Mouse (Mus musculus) left cerebral cortex, adult 2 months (tissue): Measurements from ENCODE around the gene Fli1. TPM values are rescaled to one million over a fixed set of nuclear protein-coding genes. Genes with fewer than 3 reads are reported as not detected.

Experiments
- DNase-seq, 2 experiments: peaks; one replicate each; pipeline ENCODE4 v3.0.0; 2021 to 2022; ENCODE audit warnings: low spot score in 2 of 2, mixed read lengths in 1 of 2; ENCODE audit errors: extremely low spot score in 1 of 2
- H3K27ac ChIP-seq: fragments of 200-600 bp; 2 replicates; pipeline ENCODE4 v1.8.1; 2022
- H3K4me3 ChIP-seq: fragments of 200-600 bp; 2 replicates; pipeline ENCODE4 v1.8.1; 2022
- CTCF ChIP-seq: fragments of 200-600 bp; IDR thresholded peaks from 2 replicates; pipeline ENCODE4 v1.8.1; 2022; ENCODE audit warnings: antibody characterized with exemption, mild to moderate bottlenecking, moderate library complexity
- intact Hi-C: fragments of 180-260 bp; cut with DNase I; formaldehyde crosslinking; loops from one replicate; pipeline ENCODE4 v1.15.1; 2025
- total RNA-seq, 2 experiments: library from RNA; stranded (reverse); gene quantifications; 2 replicates each; pipeline ENCODE4 v1.2.3; 2021

Gene Fli1
- total RNA-seq, 2 experiments from 2014 or later: 3.5 to 5.9 TPM

DNA sequence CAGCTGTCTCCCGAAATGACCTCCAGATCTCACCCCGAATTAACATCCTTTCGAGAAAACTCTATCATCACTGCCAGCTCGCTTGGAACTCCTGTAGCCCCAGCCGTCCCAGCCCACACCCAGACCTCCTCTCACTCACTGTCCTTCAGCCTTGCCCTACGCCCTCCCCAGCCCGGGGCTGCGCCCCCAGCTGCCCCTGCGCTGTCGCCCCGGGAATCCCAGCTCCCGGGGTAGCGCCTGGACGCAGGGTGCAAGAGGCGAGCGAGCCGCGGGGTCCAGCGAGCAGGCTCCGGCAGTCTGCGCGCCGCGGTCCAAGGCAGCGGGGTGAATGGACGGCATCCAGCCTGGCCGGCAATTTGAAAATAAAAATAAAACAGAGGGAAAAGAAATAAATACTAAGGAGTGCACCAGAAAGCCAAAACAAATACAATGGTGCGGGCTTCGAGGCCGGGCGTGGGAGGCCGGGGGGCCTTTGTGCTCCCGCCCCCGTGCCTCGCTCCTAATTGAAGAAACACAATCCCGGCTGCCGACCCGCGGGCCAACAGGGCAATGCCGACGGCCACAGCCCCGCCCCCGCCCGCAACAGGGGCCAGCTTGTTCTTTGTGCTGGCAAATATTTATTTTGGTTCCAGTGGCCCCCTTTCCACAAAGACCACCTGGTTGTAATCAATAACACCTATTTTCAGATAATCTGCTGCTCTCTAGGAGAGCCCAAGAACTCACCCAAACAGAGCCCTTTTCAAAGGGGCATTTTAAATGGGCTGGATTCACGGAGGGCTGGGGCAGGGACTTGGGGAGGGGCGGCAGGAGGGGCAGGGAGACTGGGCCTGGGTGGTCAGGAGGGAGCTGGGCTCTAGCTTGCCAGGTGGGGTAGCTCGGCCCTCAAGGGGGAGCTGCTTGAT, 133.3 kb downstream of the Fli1 start:
- TF ChIP-seq CTCF: no peak
- no peak for DNase-seq
- intact Hi-C loops: loop anchor here (5.0 to 10.0 kb wide), 2 partner anchors 48 to 535 kb away; no protein-coding TSS in a partner anchor
- Histone ChIP-seq H3K27ac (no peak overlapping the region), H3K4me3 (peak overlapping the region; percentile 41)

DNA sequence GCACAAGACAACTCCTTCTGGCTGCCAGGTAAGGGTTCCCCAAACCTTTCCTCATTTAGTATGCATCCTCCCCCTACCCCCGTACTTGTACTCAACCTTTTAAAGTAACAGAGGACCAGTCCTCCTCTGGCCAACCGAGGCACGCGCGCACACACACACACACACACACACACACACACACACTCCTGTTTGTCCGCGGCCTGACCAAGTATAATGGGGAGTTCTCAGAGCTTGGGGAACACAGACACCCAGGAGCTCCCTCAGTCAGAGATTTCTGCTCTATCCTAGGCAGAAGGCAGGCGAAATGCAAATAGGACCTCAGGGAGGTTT, 134.0 kb downstream of the Fli1 start:
- Histone ChIP-seq H3K27ac (no peak overlapping the region), H3K4me3 (peak overlapping the region; percentile 41)
- TF ChIP-seq CTCF: no peak
- intact Hi-C loops: loop anchor here (5.0 to 10.0 kb wide), 2 partner anchors 49 to 536 kb away; no protein-coding TSS in a partner anchor
- no peak for DNase-seq

DNA sequence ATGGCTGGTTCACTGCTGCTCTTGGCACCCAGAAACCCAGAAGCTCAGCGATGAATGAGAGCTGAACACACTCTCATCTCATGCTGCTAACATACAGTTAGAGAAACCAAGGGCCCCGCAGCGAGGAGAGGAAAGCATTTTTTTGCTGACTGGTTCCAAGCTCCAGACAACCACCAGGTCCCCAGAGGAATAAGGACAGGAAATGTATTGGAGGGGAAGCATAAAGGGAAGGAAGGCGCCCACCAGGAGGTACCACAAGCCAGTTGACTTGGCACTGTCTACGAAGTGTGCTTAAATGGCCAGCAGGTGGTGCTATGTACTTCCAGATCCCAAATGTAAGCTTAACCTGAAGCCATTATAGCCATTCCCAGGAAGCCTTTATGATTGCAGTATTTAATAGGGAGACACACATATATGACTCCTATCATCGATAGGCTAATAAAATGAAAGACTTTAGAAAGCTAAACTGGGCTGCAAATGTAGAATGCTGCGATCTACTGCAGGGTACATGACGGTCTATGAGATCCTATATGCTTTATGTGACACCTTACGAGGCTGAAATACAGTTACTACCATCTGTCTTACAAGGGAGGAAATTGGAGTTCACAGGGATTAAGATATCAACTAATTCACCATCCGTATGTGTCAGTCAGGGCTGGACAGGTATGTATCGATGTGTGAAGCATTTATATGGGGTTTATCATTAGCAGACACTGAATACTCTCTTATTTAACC, 137.3 kb downstream of the Fli1 start:
- intact Hi-C loops: loop anchor here (1.0 to 10.0 kb wide), 7 partner anchors 52 to 841 kb away; no protein-coding TSS in a partner anchor
- peak; percentile 89 for TF ChIP-seq CTCF
- no peak overlapping the region for H3K27ac ChIP-seq
- no peak overlapping the region for H3K4me3 ChIP-seq
- peak; percentile 51 to 67 for DNase-seq

DNA sequence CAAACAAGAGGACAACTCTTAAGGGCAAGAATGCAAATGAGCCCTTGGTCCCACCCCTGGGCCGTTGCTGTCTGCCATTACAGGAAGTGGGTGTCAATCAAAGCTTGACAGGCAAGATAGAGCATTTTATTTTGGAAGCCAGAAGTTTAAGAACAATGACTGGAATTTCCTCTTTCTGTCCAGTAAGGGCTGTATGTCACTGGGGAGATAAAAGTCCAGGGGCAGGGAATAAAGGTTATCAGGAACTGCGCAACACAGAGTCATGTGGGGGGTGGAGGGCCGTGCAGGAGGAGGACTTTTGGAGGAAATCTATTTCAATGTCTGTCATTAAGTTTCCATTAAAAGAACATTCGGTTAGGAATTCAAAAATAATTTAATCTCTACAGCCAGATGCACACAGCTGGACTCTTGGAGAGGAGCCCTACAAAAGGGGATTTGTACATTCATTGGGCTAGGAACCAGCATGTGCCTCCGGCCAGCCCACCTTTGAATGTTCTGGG, 141.9 kb downstream of the Fli1 start:
- TF ChIP-seq CTCF: no peak
- Histone ChIP-seq H3K27ac (no peak overlapping the region), H3K4me3 (no peak overlapping the region)
- intact Hi-C loops: loop anchor here (10.0 kb wide), 1 partner anchor 544 kb away; no protein-coding TSS in a partner anchor
- DNase-seq: no peak

DNA sequence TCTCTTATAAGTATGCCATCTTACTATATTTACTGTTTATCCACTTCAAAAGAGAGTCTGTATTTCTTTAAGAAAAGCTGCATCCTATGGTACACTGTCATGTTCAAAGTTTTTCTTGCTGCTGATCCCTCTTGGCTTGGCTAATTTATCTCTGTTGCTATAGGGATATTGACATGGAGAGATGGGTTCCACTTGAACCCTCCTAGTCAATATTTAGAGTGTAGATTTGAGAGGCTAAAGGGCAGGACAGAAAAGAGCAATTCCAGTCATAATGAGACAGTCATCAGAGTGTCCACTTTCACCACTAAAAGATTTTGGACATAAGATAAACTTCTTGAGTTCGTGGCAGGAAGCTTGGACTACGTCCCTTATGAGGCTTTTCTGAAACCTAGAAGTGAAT, 142.4 kb downstream of the Fli1 start:
- no peak overlapping the region for H3K27ac ChIP-seq
- intact Hi-C loops: loop anchor here (10.0 kb wide), 1 partner anchor 545 kb away; no protein-coding TSS in a partner anchor
- no peak overlapping the region for H3K4me3 ChIP-seq
- DNase-seq: no peak
- TF ChIP-seq CTCF: no peak

DNA sequence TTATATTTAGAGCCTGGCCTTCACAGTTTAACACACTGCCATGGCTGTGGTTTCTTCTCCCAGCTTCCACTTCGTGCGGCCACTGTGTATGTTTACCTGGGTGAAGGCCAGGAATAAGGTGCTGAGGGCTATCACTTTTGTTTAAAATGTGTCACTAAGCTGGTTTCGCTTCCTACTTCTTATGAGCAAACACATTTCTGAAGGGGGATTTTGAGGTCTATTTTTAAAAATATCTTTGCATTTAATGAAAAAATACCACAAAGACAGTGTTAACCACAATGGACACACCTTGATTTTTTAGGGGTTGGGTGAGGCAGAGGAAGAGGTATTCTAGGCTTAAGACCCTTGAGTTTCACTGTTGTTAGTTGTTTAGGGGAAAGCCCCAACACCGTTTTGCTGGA, 147.9 kb downstream of the Fli1 start:
- intact Hi-C loops: no loop called here
- H3K4me3 ChIP-seq: no peak overlapping the region
- DNase-seq: no peak
- TF ChIP-seq CTCF: no peak
- H3K27ac ChIP-seq: no peak overlapping the region

DNA sequence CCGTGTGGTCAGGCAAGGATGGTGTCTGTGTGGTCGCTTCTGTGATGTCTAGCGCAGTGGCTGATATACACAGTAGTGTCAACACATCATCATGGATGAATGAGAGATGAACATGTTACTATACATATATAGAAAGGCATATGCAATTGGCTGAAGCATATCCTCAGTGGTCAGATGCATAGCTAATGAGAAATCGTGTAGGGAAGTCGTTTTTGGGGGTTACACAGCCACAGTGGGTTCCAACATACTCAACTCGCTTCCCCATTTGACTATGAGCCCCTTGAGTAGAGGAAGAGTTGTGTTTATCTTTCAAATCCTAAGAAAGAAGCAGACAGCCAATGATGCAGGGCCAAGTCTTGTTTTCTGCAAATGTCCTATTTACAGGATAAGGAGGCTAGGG, 149.9 kb downstream of the Fli1 start:
- no peak overlapping the region for H3K27ac ChIP-seq
- H3K4me3 ChIP-seq: no peak overlapping the region
- intact Hi-C loops: no loop called here
- no peak for DNase-seq
- TF ChIP-seq CTCF: no peak

DNA sequence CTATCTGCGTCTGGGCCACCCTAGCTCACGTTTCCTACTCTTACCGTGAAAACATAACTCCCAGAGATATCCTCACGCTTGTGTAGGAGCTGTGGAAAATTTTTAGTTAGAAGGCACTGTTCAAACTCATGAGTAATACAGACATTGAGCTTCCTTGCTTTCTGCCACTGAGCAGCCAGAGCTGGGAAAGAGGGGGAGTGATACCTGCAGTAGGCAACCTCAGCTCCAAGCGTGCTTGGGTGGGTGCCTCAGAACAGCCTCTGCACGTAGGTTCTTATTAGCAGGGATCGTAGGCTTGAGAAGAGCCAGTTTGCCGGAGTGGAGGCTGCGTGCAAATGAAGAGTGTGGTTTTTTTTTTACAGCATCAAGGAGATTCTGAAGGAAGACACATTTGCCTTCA, 151.0 kb downstream of the Fli1 start:
- intact Hi-C loops: no loop called here
- H3K4me3 ChIP-seq: no peak overlapping the region
- DNase-seq: peak; percentile 46 to 63
- no peak overlapping the region for H3K27ac ChIP-seq
- TF ChIP-seq CTCF: no peak

DNA sequence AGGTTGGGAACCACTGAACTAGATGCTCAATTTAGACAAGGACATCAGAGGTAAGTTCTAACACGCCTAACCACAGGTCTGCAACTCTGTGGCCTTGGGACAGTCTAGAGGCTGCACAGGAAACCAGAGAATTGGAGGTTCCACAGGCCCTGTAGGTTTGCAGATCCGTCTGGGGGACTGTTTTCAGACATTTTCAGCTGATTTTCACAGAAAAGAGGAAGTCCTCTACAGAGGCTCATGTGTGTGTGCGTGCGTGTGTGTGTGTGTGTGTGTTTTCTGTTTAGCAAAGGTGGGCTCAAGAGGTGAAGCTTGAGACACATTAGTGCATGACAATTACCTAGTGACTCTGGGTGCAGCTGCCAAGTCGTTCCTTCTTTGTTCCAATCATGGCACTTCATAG, 151.6 kb downstream of the Fli1 start:
- no peak for DNase-seq
- no peak for TF ChIP-seq CTCF
- Histone ChIP-seq H3K27ac (no peak overlapping the region), H3K4me3 (no peak overlapping the region)
- intact Hi-C loops: no loop called here

DNA sequence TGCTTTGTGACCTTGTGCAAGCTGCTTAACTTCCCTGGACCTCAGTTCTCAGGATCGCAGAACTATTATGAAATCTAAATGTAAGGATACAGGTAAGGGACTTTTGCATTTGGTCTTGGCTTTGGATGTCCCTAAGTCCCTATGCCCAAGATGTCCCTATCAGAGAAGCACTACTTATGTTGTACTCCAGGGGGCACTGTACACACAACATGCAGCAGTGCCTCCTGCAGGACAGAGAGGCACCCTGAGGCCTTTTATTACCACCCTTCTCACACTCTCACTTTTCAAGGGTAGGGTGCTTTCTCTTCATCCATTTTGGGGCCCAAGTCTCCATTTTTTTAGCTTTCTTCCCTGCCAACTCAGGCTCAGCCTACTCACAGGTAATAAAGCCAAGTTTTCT, 154.5 kb downstream of the Fli1 start:
- no peak for DNase-seq
- TF ChIP-seq CTCF: peak; percentile 46
- H3K27ac ChIP-seq: no peak overlapping the region
- H3K4me3 ChIP-seq: no peak overlapping the region
- intact Hi-C loops: no loop called here

DNA sequence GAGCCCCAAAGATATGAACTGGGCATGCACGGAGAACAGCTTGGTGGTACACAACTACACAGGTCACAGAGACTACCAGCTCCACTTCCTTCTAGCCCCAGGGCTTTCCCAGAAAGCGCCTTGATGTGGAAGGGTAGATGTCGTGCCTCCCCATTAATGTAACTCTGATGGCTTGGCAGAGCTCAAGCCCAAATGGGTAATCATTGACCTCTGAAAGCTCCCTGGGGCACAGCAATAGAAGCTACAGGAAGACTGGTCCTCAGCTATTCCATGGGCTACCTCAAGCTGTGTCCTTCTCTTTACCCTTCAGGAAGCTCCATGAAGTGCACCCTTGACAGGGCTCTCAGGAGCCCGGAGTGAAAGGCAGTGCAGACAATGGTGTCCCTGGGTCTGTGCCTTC, 157.8 kb downstream of the Fli1 start:
- Histone ChIP-seq H3K27ac (no peak overlapping the region), H3K4me3 (no peak overlapping the region)
- no peak for TF ChIP-seq CTCF
- intact Hi-C loops: no loop called here
- DNase-seq: no peak
